Mouse (Mus musculus): Measurements from ENCODE around the gene Tpcn1. TPM values are rescaled to one million over a fixed set of nuclear protein-coding genes. Genes with fewer than 3 reads are reported as not detected.
A peak's percentile ranks its signal among the peaks of the same experiment; 100 is the strongest.

The Tpcn1 gene
- polyA plus RNA-seq, 1 experiment from 2014 or later, result 24.0 TPM

- 93% methylated on average over 23 of the region's 23 CpGs for WGBS
- H3K36me3 ChIP-seq, result peaks cover 100% of the 10 kb centered on the region
- no peak overlapping the region for H3K4me3 ChIP-seq
- no peak for ATAC-seq (ENCODE audit: low FRiP score, low read depth)
- no peak overlapping the region for H3K9ac ChIP-seq
- no peaks in the 10 kb centered on the region for H3K27me3 ChIP-seq
- no peaks in the 10 kb centered on the region for H3K9me3 ChIP-seq
- no peak overlapping the region for H3K4me2 ChIP-seq (replicated peaks)
- no peak overlapping the region for H3K27ac ChIP-seq
- peaks cover 8% of the 10 kb centered on the region for H3K4me1 ChIP-seq
Observed at GRCm38 (mm10) chr5:120621078-120621765, 32.7 kb upstream of the Tpcn1 start.

- H3K9ac ChIP-seq, result no peak overlapping the region
- H3K27me3 ChIP-seq, result no peaks in the 10 kb centered on the region
- H3K36me3 ChIP-seq, result peaks cover 100% of the 10 kb centered on the region
- no peak overlapping the region for H3K4me3 ChIP-seq
- peaks cover 5% of the 10 kb centered on the region for H3K9me3 ChIP-seq
- 74% methylated on average over 18 of the region's 18 CpGs for WGBS
- H3K27ac ChIP-seq, result no peak overlapping the region
- no peak for ATAC-seq (ENCODE audit: low FRiP score, low read depth)
- H3K4me1 ChIP-seq, result peaks cover 8% of the 10 kb centered on the region
- no peak overlapping the region for H3K4me2 ChIP-seq (replicated peaks)
Observed at GRCm38 (mm10) chr5:120620375-120621077, 32.1 kb upstream of the Tpcn1 start.

GRCm38 (mm10) chr5:120619201-120619600 is 30.7 kb upstream of the Tpcn1 start:
- peaks cover 91% of the 10 kb centered on the region for H3K36me3 ChIP-seq
- peaks cover 5% of the 10 kb centered on the region for H3K9me3 ChIP-seq
- ATAC-seq (ENCODE audit: low FRiP score, low read depth), result no peak
- no peak overlapping the region for H3K4me2 ChIP-seq (replicated peaks)
- peaks cover 12% of the 10 kb centered on the region for H3K4me1 ChIP-seq
- no peaks in the 10 kb centered on the region for H3K27me3 ChIP-seq
- no peak overlapping the region for H3K4me3 ChIP-seq
- H3K9ac ChIP-seq, result no peak overlapping the region
- H3K27ac ChIP-seq, result no peak overlapping the region
- 14% methylated on average over 5 of the region's 5 CpGs for WGBS

DNA sequence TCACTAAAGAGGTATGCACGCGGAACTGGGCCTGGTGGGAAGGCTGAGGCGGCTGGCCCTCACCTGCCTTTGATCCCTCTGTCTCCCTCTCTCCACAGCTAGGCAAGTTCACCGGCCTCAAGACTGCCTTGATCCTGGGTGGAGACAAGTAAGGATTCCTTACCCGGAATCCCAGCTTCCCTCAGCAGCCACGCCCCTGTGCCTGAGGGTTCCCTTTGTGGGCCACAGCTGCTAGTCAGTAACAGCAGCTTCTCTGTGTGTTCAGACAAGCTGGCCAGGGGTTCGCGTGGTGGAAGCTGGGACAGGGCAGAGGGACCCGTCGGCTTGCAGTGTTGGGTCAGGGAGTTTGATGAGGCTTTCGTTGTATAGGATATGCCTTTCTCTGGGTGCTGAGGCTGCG is 30.3 kb upstream of the Tpcn1 start:
- peaks cover 87% of the 10 kb centered on the region for H3K36me3 ChIP-seq
- H3K27me3 ChIP-seq, result no peaks in the 10 kb centered on the region
- H3K4me1 ChIP-seq, result peaks cover 16% of the 10 kb centered on the region
- H3K9ac ChIP-seq, result no peak overlapping the region
- no peak overlapping the region for H3K4me3 ChIP-seq
- H3K4me2 ChIP-seq (replicated peaks), result no peak overlapping the region
- H3K9me3 ChIP-seq, result peaks cover 5% of the 10 kb centered on the region
- H3K27ac ChIP-seq, result no peak overlapping the region
- no peak for ATAC-seq (ENCODE audit: low FRiP score, low read depth)
- 87% methylated on average over 12 of the region's 12 CpGs for WGBS

- Histone ChIP-seq H3K4me3 (no peak overlapping the region), H3K27me3 (no peaks in the 10 kb centered on the region), H3K4me2 (replicated peaks) (no peak overlapping the region), H3K4me1 (peaks cover 21% of the 10 kb centered on the region), H3K27ac (no peak overlapping the region), H3K9me3 (peaks cover 5% of the 10 kb centered on the region), H3K36me3 (peaks cover 58% of the 10 kb centered on the region), H3K9ac (no peak overlapping the region)
- ATAC-seq (ENCODE audit: low FRiP score, low read depth), result no peak
- WGBS, result 91% methylated on average over 4 of the region's 4 CpGs
Observed at GRCm38 (mm10) chr5:120615903-120616302, 27.4 kb upstream of the Tpcn1 start.

- peak overlapping the region; percentile 76 for H3K9ac ChIP-seq
- peak; percentile 93 for ATAC-seq (ENCODE audit: low FRiP score, low read depth)
- H3K4me1 ChIP-seq, result peaks cover 22% of the 10 kb centered on the region
- H3K9me3 ChIP-seq, result peaks cover 5% of the 10 kb centered on the region
- H3K27ac ChIP-seq, result peak overlapping the region; percentile 72
- H3K36me3 ChIP-seq, result peaks cover 44% of the 10 kb centered on the region
- peak overlapping the region; percentile 64 for H3K4me3 ChIP-seq
- H3K27me3 ChIP-seq, result no peaks in the 10 kb centered on the region
- under 1% methylated on average over 69 of the region's 69 CpGs for WGBS
- H3K4me2 ChIP-seq (replicated peaks), result peak overlapping the region; percentile 88
Observed at GRCm38 (mm10) chr5:120612822-120613604, 24.5 kb upstream of the Tpcn1 start.

- H3K4me3 ChIP-seq, result peak within 1 kb of the TSS; percentile 64
- H3K27me3 ChIP-seq, result no peaks in the 10 kb centered on the region
- peak; percentile 83 for ATAC-seq (ENCODE audit: low FRiP score, low read depth)
- peak within 1 kb of the TSS; percentile 72 for H3K27ac ChIP-seq
- peaks cover 42% of the 10 kb centered on the region for H3K36me3 ChIP-seq
- peak within 1 kb of the TSS; percentile 88 for H3K4me2 ChIP-seq (replicated peaks)
- peaks cover 22% of the 10 kb centered on the region for H3K4me1 ChIP-seq
- peak within 1 kb of the TSS; percentile 76 for H3K9ac ChIP-seq
- H3K9me3 ChIP-seq, result peaks cover 5% of the 10 kb centered on the region
- under 1% methylated on average over 22 of the region's 22 CpGs for WGBS
Observed at GRCm38 (mm10) chr5:120612442-120612821, 24.0 kb upstream of the Tpcn1 start, which contains the start of the genes Rita1 and Ddx54. Rita1 (minus strand) TSS chr5:120612589. Ddx54 (plus strand) TSS chr5:120612739.

GRCm38 (mm10) chr5:120611416-120611815 is 22.9 kb upstream of the Tpcn1 start:
- ATAC-seq (ENCODE audit: low FRiP score, low read depth), result no peak
- peak overlapping the region; percentile 64 for H3K4me3 ChIP-seq
- H3K27me3 ChIP-seq, result no peaks in the 10 kb centered on the region
- H3K9ac ChIP-seq, result peak overlapping the region; percentile 68
- peaks cover 22% of the 10 kb centered on the region for H3K4me1 ChIP-seq
- no peak overlapping the region for H3K27ac ChIP-seq
- H3K9me3 ChIP-seq, result peaks cover 5% of the 10 kb centered on the region
- H3K4me2 ChIP-seq (replicated peaks), result peak overlapping the region; percentile 88
- 46% methylated on average over 8 of the region's 8 CpGs for WGBS
- H3K36me3 ChIP-seq, result peaks cover 34% of the 10 kb centered on the region

DNA sequence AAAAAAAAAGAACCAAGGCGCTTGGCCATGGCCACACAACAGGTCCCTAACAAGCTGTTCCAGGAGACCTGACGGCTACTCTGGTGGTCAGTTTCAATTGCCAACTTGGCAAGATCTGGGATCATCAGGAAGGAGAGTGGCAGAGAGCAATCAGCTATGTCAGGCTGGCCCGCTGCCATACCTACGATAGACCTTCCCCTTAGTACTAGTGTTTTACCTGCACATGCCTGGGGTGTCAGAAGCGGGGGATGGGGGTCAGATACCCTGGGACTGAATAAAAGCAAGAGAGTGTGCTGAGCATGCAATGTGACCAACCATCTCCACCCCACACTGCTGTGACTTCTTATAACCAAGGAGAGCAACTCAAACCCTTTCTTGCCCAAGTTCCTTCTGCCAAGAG is 22.4 kb upstream of the Tpcn1 start:
- no peak for ATAC-seq (ENCODE audit: low FRiP score, low read depth)
- peaks cover 31% of the 10 kb centered on the region for H3K36me3 ChIP-seq
- WGBS, result 91% methylated on average over 5 of the region's 5 CpGs
- peaks cover 22% of the 10 kb centered on the region for H3K4me1 ChIP-seq
- no peaks in the 10 kb centered on the region for H3K27me3 ChIP-seq
- H3K4me3 ChIP-seq, result peak overlapping the region; percentile 64; the same call in 1 of the 2 replicates
- H3K9me3 ChIP-seq, result peaks cover 3% of the 10 kb centered on the region
- peak overlapping the region; percentile 68 for H3K9ac ChIP-seq
- no peak overlapping the region for H3K27ac ChIP-seq
- H3K4me2 ChIP-seq (replicated peaks), result peak overlapping the region; percentile 88

GRCm38 (mm10) chr5:120609246-120609775 is 20.8 kb upstream of the Tpcn1 start:
- H3K27me3 ChIP-seq, result no peaks in the 10 kb centered on the region
- ATAC-seq (ENCODE audit: low FRiP score, low read depth), result no peak
- no peak overlapping the region for H3K4me2 ChIP-seq (replicated peaks)
- H3K9ac ChIP-seq, result 0 out of 2 replicates have a peak overlapping the region, but pooled peaks have one; percentile 2
- no peak overlapping the region for H3K4me3 ChIP-seq
- WGBS, result 87% methylated on average over 16 of the region's 16 CpGs
- no peak overlapping the region for H3K27ac ChIP-seq
- H3K4me1 ChIP-seq, result peaks cover 23% of the 10 kb centered on the region
- H3K9me3 ChIP-seq, result no peaks in the 10 kb centered on the region
- peaks cover 23% of the 10 kb centered on the region for H3K36me3 ChIP-seq

DNA sequence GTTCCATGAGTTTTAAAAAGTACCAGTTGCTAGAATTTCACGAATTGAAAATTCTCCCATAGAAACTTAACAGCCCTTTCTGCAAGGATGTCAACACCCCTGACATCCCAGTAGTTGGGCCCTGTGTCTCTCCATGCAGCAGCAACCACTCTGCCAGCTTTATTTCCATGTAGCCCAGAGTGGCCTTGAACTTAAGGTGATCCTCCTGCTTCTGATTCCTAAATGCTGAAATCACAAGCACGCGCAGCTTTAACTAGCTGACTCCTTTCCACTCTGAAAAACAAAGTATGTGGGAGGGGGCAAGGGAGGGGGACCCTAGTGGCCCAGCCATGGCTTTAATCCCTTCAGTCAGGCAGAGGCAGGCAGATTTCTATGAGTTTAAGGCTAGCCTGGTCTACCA is 18.9 kb upstream of the Tpcn1 start:
- Histone ChIP-seq H3K36me3 (peaks cover 23% of the 10 kb centered on the region), H3K4me3 (no peak overlapping the region), H3K9me3 (no peaks in the 10 kb centered on the region), H3K4me1 (peaks cover 16% of the 10 kb centered on the region), H3K9ac (no peak overlapping the region), H3K4me2 (replicated peaks) (no peak overlapping the region), H3K27me3 (no peaks in the 10 kb centered on the region), H3K27ac (no peak overlapping the region)
- WGBS, result 70% methylated on average over 3 of the region's 3 CpGs
- ATAC-seq (ENCODE audit: low FRiP score, low read depth), result no peak

Data from limb, embryonic 13.5 days (tissue).